Mouse (Mus musculus): ENCODE measurements around the gene Nr2c2. TPM values are rescaled to one million over a fixed set of nuclear protein-coding genes. Genes with fewer than 3 reads are reported as not detected.

Nr2c2 gene
- 18.5 and 21.3 TPM in 2 replicates for polyA plus RNA-seq (2016; fragmentation: Nextera tagmentation; extraction: Ambion mirVana)

DNA sequence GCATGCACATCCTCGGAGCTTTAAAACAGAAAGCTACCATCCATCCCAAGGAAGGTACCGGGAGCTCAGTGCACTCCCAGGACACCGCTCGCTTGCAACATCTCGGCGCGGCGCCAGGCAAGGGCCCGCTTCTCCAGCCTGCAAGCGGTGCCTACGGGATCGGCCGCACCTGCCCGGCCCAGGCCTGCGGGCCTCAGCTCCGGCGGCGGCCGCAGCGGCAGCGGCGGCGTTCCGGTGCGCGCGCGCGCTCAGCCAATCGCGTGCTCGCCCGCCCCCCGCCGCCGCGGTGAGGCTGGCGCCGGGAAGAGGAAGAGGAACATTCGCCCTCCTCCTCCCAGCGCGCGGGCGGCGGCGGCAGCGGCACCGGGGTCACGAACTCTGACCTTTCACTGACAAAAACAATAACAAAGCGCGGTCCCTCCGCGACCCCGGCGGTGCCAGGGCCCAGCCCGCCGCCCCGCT lies at the start of gene Nr2c2:
Gene Nr2c2 (plus strand): TSS at position 261 of the 462 bp plus-strand sequence.
- peak; percentile 74 for ATAC-seq (ENCODE audit: insufficient number of reproducible peaks, low FRiP score)
- peaks cover 29% of the 10 kb centered on the region for H3K4me1 ChIP-seq (replicated peaks)
- H3K4me3 ChIP-seq: peak within 1 kb of the TSS; percentile 77
- H3K36me3 ChIP-seq: no peaks in the 10 kb centered on the region; the same call in 1 of the 2 replicates
- WGBS: 0% methylated on average over 32 of the region's 58 CpGs
- H3K27ac ChIP-seq (ENCODE audit: poor library complexity, severe bottlenecking): peak within 1 kb of the TSS; percentile 98
- peak within 1 kb of the TSS; percentile 78 for H3K4me2 ChIP-seq
- H3K9ac ChIP-seq: peak within 1 kb of the TSS; percentile 94
- no peaks in the 10 kb centered on the region for H3K9me3 ChIP-seq (replicated peaks)
- H3K27me3 ChIP-seq (replicated peaks): no peaks in the 10 kb centered on the region

DNA sequence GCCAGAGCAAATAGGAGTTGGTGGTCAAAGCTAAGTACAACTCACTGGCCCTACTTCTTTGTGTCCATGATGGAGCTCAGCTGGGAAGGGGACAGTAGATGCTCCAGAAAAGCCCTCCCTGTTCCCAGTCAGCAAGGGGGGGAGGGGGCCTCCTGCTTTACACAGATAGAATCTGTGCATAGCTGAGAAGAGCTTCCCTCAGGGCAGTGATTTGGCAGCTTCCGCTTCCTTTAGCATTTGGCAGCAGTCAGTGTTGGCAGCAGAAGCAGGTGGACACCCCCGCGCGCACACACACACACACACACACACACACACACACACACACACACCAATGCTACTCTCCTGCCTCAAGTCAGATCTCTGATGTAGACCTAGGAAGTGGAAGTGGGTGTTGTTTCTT lies 49.1 kb upstream of the Nr2c2 start:
- H3K36me3 ChIP-seq: no peaks in the 10 kb centered on the region
- no peaks in the 10 kb centered on the region for H3K9me3 ChIP-seq (replicated peaks)
- peaks cover 19% of the 10 kb centered on the region for H3K4me1 ChIP-seq (replicated peaks)
- no peak overlapping the region for H3K27ac ChIP-seq (ENCODE audit: poor library complexity, severe bottlenecking)
- no peak for ATAC-seq (ENCODE audit: insufficient number of reproducible peaks, low FRiP score)
- H3K4me3 ChIP-seq: no peak overlapping the region
- H3K4me2 ChIP-seq: no peak overlapping the region
- WGBS: 78% methylated on average over 4 of the region's 4 CpGs
- H3K27me3 ChIP-seq (replicated peaks): no peaks in the 10 kb centered on the region
- H3K9ac ChIP-seq: no peak overlapping the region

DNA sequence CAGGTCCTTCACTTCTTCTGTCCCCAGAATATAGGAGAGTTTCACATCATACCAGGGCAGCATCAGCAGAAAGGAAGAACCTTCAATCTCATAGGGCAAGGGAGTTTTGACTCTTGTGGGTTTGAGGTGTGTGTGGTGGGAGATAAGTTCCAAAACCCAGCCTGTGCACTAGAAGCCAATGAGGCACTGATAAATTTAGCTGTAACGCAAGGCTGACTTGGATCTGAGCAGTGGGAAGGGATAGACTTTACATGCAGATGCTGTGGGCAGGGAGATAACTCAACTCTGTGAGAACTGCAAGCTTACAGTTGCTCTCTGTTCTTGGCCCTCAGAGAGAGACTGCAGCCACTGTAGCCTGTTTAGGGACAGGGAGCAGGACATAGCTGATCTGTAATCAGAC lies 48.3 kb upstream of the Nr2c2 start:
- Histone ChIP-seq H3K27me3 (replicated peaks) (no peaks in the 10 kb centered on the region), H3K9me3 (replicated peaks) (no peaks in the 10 kb centered on the region), H3K36me3 (no peaks in the 10 kb centered on the region), H3K4me2 (no peak overlapping the region), H3K9ac (no peak overlapping the region), H3K4me1 (replicated peaks) (peaks cover 19% of the 10 kb centered on the region), H3K27ac (ENCODE audit: poor library complexity, severe bottlenecking) (no peak overlapping the region), H3K4me3 (no peak overlapping the region)
- ATAC-seq (ENCODE audit: insufficient number of reproducible peaks, low FRiP score): 0 out of 2 replicates have a peak, but pooled peaks have one; percentile 25
- WGBS: 24% methylated on average over 1 of the region's 1 CpGs

DNA sequence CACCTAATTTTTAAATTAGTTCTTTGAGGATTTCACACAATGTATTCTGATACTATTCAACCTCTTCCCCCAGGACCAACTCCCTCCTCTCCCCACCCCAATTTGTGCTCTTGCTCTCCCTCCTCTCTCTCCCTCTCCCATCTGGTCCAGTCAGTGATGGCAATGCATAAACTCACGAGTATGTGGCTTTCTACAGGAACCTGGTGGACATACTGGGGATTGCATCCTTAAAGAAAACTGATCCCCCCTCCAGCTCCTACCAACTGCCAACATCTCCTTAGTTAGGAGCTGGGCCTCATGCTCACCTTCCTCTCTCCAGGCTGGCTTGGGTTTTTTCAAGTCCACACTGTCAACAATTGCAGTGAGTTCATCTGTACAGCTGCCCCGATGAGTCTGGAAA lies 33.4 kb upstream of the Nr2c2 start:
- WGBS: 52% methylated on average over 2 of the region's 2 CpGs
- Histone ChIP-seq H3K4me3 (no peak overlapping the region), H3K9me3 (replicated peaks) (no peaks in the 10 kb centered on the region), H3K27ac (ENCODE audit: poor library complexity, severe bottlenecking) (no peak overlapping the region), H3K9ac (no peak overlapping the region), H3K27me3 (replicated peaks) (no peaks in the 10 kb centered on the region), H3K4me2 (no peak overlapping the region), H3K36me3 (peaks cover 4% of the 10 kb centered on the region), H3K4me1 (replicated peaks) (peaks cover 19% of the 10 kb centered on the region)
- ATAC-seq (ENCODE audit: insufficient number of reproducible peaks, low FRiP score): no peak

DNA sequence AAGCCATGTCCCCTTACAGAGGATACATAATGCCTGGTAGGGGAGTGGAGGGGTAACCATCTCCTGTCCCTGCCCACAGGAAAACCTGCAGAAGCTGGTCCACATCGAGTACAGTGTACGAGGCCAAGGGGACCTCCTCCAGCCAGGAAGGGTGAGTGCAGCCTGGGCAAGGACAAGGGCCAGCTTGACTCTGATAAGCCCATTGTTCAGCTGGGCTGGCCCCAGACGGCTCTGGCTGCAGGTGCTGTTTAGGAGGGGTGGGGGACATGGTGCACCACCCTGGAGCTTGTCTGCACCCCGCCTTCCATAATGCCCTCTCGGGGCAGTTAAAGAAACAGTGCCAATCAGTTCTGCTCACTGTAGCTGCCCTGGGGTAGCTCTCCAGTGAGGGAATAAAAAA lies 29.5 kb upstream of the Nr2c2 start:
- no peak overlapping the region for H3K27ac ChIP-seq (ENCODE audit: poor library complexity, severe bottlenecking)
- WGBS: 35% methylated on average over 5 of the region's 5 CpGs
- peaks cover 19% of the 10 kb centered on the region for H3K4me1 ChIP-seq (replicated peaks)
- H3K9ac ChIP-seq: no peak overlapping the region
- no peak overlapping the region for H3K4me3 ChIP-seq
- H3K4me2 ChIP-seq: no peak overlapping the region
- no peaks in the 10 kb centered on the region for H3K9me3 ChIP-seq (replicated peaks)
- peaks cover 4% of the 10 kb centered on the region for H3K36me3 ChIP-seq
- ATAC-seq (ENCODE audit: insufficient number of reproducible peaks, low FRiP score): peak; percentile 68
- no peaks in the 10 kb centered on the region for H3K27me3 ChIP-seq (replicated peaks)

DNA sequence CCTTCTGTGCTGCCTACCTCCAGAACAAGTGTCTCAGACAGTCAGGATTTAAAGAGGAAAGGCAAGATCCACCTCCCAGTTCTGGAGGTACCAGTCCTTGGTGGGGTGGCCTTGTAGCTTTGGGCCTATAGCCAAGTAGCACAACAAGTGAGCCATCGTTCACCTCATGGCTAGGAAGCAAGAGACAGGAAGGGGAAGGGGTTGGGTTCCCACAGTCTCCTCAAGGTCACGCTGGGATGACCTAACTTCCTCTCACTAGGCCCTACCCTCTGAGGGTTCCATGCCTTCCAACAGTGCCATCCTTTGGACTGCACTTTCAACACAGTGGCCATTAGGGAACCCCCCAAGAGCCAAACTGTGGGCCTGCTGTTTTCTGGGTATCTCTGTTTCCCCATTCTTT lies 27.7 kb upstream of the Nr2c2 start:
- Histone ChIP-seq H3K4me3 (no peak overlapping the region), H3K9me3 (replicated peaks) (no peaks in the 10 kb centered on the region), H3K36me3 (peaks cover under 1% of the 10 kb centered on the region; the same call in 1 of the 2 replicates), H3K4me1 (replicated peaks) (peaks cover 19% of the 10 kb centered on the region), H3K27ac (ENCODE audit: poor library complexity, severe bottlenecking) (no peak overlapping the region), H3K4me2 (no peak overlapping the region), H3K9ac (no peak overlapping the region), H3K27me3 (replicated peaks) (peaks cover 6% of the 10 kb centered on the region)
- ATAC-seq (ENCODE audit: insufficient number of reproducible peaks, low FRiP score): no peak
- 72% methylated on average over 2 of the region's 2 CpGs for WGBS

DNA sequence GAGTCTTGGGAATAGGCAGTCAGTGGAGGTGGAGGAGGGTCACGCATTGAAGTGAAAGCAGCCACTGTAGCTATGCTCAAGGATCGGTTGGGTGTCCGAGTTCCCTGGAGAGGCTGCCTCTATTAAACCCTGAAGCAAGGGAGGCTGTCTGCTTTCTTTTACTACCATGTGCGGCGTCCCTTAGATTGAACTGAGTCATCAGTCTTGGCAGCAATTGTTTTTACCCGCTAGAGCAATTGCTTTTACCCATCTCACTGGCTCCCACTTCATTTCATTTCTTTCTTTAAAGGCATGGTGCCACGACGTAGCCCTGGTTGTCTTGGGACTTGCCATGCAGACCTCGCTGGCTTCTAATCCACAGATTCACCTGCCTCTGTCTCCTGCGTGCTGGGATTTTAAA lies 27.1 kb upstream of the Nr2c2 start:
- no peak overlapping the region for H3K4me2 ChIP-seq
- no peak for ATAC-seq (ENCODE audit: insufficient number of reproducible peaks, low FRiP score)
- H3K27ac ChIP-seq (ENCODE audit: poor library complexity, severe bottlenecking): no peak overlapping the region
- H3K36me3 ChIP-seq: peaks cover 7% of the 10 kb centered on the region; the same call in 1 of the 2 replicates
- no peaks in the 10 kb centered on the region for H3K9me3 ChIP-seq (replicated peaks)
- peaks cover 19% of the 10 kb centered on the region for H3K4me1 ChIP-seq (replicated peaks)
- peaks cover 6% of the 10 kb centered on the region for H3K27me3 ChIP-seq (replicated peaks)
- WGBS: 83% methylated on average over 10 of the region's 10 CpGs
- no peak overlapping the region for H3K4me3 ChIP-seq
- H3K9ac ChIP-seq: no peak overlapping the region

DNA sequence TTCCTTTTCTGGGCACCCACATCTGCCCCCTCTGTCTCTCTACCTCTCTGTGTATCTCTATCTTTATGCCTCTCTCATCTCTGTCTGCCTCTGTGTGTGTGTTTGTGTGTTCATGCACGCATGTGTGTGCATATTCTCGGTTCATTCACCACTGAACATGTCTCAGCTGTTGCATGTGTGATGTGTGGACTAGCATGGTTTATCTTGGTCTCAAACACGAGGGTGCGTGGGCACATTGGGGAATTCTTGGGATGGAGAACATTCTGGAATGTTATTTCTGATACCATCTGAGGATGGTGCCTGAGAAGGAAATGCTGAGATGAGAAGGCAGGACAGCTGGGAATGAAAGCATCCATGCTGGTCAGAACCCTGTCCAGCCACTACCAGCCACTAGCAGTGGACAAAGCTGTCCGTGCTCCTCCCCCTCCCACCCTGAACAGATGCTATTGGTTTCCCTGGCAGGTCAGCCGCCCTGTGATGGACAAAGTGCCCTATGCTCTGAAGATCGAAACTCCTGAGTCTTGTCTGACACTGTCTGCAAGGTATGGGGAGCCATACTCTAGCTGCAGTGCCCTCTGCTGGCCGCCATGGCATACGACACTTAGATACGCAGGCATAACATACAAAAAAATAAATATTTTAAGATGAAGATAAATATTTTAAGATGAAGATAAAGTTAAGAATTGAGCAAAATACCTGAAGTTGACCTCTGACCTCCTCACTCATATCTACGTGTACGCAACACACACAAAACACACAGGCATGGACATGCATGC lies 25.3 kb upstream of the Nr2c2 start:
- H3K9me3 ChIP-seq (replicated peaks): no peaks in the 10 kb centered on the region
- H3K9ac ChIP-seq: no peak overlapping the region
- no peak overlapping the region for H3K4me2 ChIP-seq
- H3K4me3 ChIP-seq: no peak overlapping the region
- H3K27ac ChIP-seq (ENCODE audit: poor library complexity, severe bottlenecking): no peak overlapping the region
- WGBS: 52% methylated on average over 12 of the region's 12 CpGs
- H3K36me3 ChIP-seq: peaks cover 8% of the 10 kb centered on the region; the same call in 1 of the 2 replicates
- no peak for ATAC-seq (ENCODE audit: insufficient number of reproducible peaks, low FRiP score)
- H3K4me1 ChIP-seq (replicated peaks): peaks cover 21% of the 10 kb centered on the region
- peaks cover 18% of the 10 kb centered on the region for H3K27me3 ChIP-seq (replicated peaks)

DNA sequence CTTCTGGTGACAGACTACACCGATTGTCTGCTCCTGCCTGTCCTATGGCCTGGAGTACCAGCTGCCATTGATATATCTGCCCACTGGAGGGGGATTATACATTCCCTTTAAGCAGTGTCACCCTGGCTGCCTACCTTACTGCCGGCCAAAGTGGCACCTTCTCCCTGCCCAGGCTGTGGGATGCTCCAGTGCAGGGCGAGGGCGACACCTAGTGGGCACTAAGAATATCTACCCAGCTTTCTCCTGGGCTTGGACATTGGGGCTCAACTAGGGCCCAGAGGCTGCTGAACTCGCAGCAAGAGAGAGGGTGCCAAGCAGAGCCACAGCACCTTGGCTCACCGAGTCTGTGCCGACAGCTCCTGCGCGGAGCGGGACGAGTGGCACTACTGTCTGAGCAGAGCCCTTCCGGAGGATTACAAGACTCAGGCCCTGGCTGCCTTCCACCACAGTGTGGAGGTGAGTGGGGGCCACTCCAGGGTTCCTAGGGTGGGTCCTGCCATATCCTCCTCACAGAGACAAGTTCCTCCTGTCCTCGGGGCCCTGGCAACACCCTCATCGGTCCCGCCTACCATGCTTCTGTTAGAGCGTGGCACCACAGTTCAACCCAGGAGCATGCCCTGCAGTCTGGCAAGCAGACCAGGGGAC lies 23.9 kb upstream of the Nr2c2 start:
- Histone ChIP-seq H3K27ac (ENCODE audit: poor library complexity, severe bottlenecking) (no peak overlapping the region), H3K9ac (no peak overlapping the region), H3K9me3 (replicated peaks) (no peaks in the 10 kb centered on the region), H3K4me1 (replicated peaks) (peaks cover 10% of the 10 kb centered on the region; the same call in 1 of the 2 replicates), H3K4me2 (no peak overlapping the region), H3K4me3 (no peak overlapping the region), H3K36me3 (peaks cover 11% of the 10 kb centered on the region; the same call in 1 of the 2 replicates), H3K27me3 (replicated peaks) (peaks cover 18% of the 10 kb centered on the region)
- 36% methylated on average over 16 of the region's 16 CpGs for WGBS
- ATAC-seq (ENCODE audit: insufficient number of reproducible peaks, low FRiP score): peak; percentile 56; the same call in 1 of the 2 replicates

DNA sequence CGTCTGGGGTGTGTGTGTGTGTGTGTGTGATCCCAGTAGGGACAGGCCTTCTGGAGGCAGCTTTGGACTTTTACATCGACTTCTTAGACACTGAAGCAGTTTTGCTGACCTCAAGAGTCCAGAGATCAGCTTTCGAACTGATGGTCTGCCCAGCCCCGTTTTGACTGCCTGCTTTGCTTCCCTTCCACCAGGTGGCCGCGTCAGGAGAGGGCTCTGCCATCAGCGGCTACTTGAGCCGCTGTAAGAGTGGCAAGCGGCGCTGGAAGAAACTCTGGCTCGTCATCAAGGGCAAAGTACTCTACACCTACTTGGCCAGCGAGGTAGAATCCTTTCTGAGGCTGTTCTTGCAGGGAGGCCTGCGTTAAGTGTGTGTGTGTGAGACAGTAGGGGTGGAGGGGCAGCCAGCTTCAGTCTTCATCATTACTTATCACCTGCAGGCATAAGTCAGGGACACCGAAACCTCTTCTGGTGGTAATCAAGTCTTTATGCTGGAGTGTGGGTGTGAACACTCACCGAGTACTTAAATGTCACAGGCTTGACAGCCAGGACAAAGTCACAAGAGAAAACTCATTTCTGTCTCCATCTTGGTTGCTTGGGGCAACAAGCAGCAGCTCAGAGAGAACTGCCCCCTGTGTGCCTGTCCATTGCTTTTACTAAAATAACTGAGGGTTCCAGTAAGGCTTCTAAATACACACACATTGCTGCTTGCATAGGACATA lies 19.9 kb upstream of the Nr2c2 start:
- Histone ChIP-seq H3K27me3 (replicated peaks) (peaks cover 18% of the 10 kb centered on the region), H3K36me3 (peaks cover 11% of the 10 kb centered on the region; the same call in 1 of the 2 replicates), H3K4me3 (no peak overlapping the region), H3K27ac (ENCODE audit: poor library complexity, severe bottlenecking) (no peak overlapping the region), H3K4me2 (peak overlapping the region; percentile 12; the same call in 1 of the 2 replicates), H3K4me1 (replicated peaks) (0 out of 2 replicates have a peak, but pooled peaks cover 5% of the 10 kb centered on the region), H3K9me3 (replicated peaks) (no peaks in the 10 kb centered on the region), H3K9ac (no peak overlapping the region)
- 46% methylated on average over 15 of the region's 15 CpGs for WGBS
- no peak for ATAC-seq (ENCODE audit: insufficient number of reproducible peaks, low FRiP score)

DNA sequence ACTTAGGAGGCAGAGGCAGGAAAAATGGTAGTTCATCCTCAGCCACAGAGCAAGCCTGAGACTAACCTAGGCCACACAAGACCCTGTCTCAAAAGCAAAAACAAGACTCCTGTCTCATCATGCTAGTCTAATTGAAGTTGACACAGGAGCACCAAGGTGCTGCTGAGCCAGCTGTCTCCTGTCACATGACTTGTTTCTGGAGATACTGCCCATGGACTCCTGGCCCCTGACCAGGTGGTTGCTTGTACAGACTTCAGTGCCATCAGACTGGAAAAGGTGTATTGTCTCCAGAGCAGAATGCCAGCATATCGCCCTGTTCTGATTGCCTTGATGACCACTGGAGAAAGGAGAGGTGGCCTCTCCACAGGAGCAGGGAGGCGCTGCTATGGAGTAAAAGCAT lies 10.5 kb upstream of the Nr2c2 start:
- WGBS: 79% methylated on average over 2 of the region's 2 CpGs
- Histone ChIP-seq H3K4me3 (no peak overlapping the region), H3K4me1 (replicated peaks) (no peaks in the 10 kb centered on the region), H3K9ac (no peak overlapping the region), H3K4me2 (no peak overlapping the region), H3K36me3 (no peaks in the 10 kb centered on the region), H3K27me3 (replicated peaks) (no peaks in the 10 kb centered on the region; the same call in 1 of the 2 replicates), H3K9me3 (replicated peaks) (no peaks in the 10 kb centered on the region), H3K27ac (ENCODE audit: poor library complexity, severe bottlenecking) (no peak overlapping the region)
- ATAC-seq (ENCODE audit: insufficient number of reproducible peaks, low FRiP score): no peak

Measured in heart, embryonic 12.5 days (tissue).